Mouse (Mus musculus) forebrain, embryonic 14.5 days (tissue): Measurements from ENCODE around the gene Fam168a. TPM values are rescaled to one million over a fixed set of nuclear protein-coding genes. Genes with fewer than 3 reads are reported as not detected.
A peak's percentile ranks its signal among the peaks of the same experiment; 100 is the strongest.

Experiments used
- ATAC-seq: fragments of 200-750 bp; cut with Nextera tagmentation; 2 replicates; pipeline ENCODE4 v1.8.0; 2017; ENCODE audit warnings: mild to moderate bottlenecking, moderate library complexity
- DNase-seq: peaks from one replicate; pipeline ENCODE4 v3.0.0-alpha.2; 2015; ENCODE audit warnings: low spot score
- H3K27ac ChIP-seq: fragments of 300-500 bp; sonication (generic); 2 replicates; pipeline ENCODE4 v1.5.1; 2014; ENCODE audit warnings: low read depth, mild to moderate bottlenecking, control low read depth, low read length, moderate library complexity
- H3K27me3 ChIP-seq: fragments of 300-500 bp; sonication (generic); replicated peaks from 2 replicates; pipeline ENCODE4 v1.6.1; 2014; ENCODE audit warnings: low read length, control low read depth, mixed read lengths; ENCODE audit not compliant: control insufficient read depth, insufficient read depth
- H3K36me3 ChIP-seq: fragments of 300-500 bp; sonication (generic); 2 replicates; pipeline ENCODE4 v1.6.1; 2014; ENCODE audit warnings: low read length, control low read depth; ENCODE audit not compliant: control insufficient read depth, insufficient read depth
- H3K4me1 ChIP-seq: fragments of 300-500 bp; sonication (generic); 2 replicates; pipeline ENCODE4 v1.6.1; 2014; ENCODE audit warnings: antibody characterized with exemption, low read length, control low read depth; ENCODE audit not compliant: control insufficient read depth, insufficient read depth
- H3K4me2 ChIP-seq: fragments of 300-500 bp; sonication (generic); 2 replicates; pipeline ENCODE4 v1.6.1; 2014; ENCODE audit warnings: mild to moderate bottlenecking, control low read depth, low read length
- H3K4me3 ChIP-seq: fragments of 300-500 bp; sonication (generic); 2 replicates; pipeline ENCODE4 v1.5.1; 2014; ENCODE audit warnings: low read depth, low read length, control low read depth
- H3K9ac ChIP-seq: fragments of 300-500 bp; sonication (generic); 2 replicates; pipeline ENCODE4 v1.6.1; 2014; ENCODE audit warnings: mild to moderate bottlenecking, low read length, control low read depth, moderate library complexity
- H3K9me3 ChIP-seq: fragments of 300-500 bp; sonication (generic); replicated peaks from 2 replicates; pipeline ENCODE4 v1.6.1; 2016; ENCODE audit warnings: low read length, control low read depth, mixed read lengths; ENCODE audit not compliant: control insufficient read depth
- WGBS: fragments of 180-500 bp; shearing (Covaris S2); extraction: QIAGEN DNeasy Blood & Tissue Kit; methylation state at CpG from one replicate; pipeline ENCODE4 v1.1.7; 2014; 5-methylcytosine and 5-hydroxymethylcytosine counted together
- polyA plus RNA-seq: library from polyadenylated mRNA; unstranded; fragments of >200 nt; fragmentation: Nextera tagmentation; extraction: Ambion mirVana; gene quantifications from 2 replicates; pipeline ENCODE4 v1.2.1, GENCODE M21; 2014

Gene Fam168a
- polyA plus RNA-seq, 1 experiment from 2014 or later, result 86.6 TPM

- 22% methylated on average over 8 of the region's 8 CpGs for WGBS
- Histone ChIP-seq H3K36me3 (no peaks in the 10 kb centered on the region), H3K9me3 (no peaks in the 10 kb centered on the region), H3K4me3 (no peak overlapping the region), H3K9ac (no peak overlapping the region), H3K27me3 (no peaks in the 10 kb centered on the region), H3K4me2 (no peak overlapping the region), H3K4me1 (peaks cover 5% of the 10 kb centered on the region), H3K27ac (no peak overlapping the region)
- DNase-seq, result peak; percentile 66
- peak; percentile 63; the same call in 1 of the 2 replicates for ATAC-seq
Measured at GRCm38 (mm10) chr7:100815900-100816570, 109.6 kb downstream of the Fam168a start.

GRCm38 (mm10) chr7:100816759-100817441 is 110.5 kb downstream of the Fam168a start:
- peak; percentile 59 for DNase-seq

GRCm38 (mm10) chr7:100817442-100817760 is 111.0 kb downstream of the Fam168a start:
- H3K9me3 ChIP-seq, result no peaks in the 10 kb centered on the region
- 93% methylated on average over 2 of the region's 2 CpGs for WGBS
- peak overlapping the region; percentile 17; the same call in 1 of the 2 replicates for H3K27ac ChIP-seq

More at GRCm38 (mm10) chr7:100816759-100817441, 110.5 kb downstream of the Fam168a start:
- H3K9me3 ChIP-seq, result no peaks in the 10 kb centered on the region
- H3K4me1 ChIP-seq, result peaks cover 5% of the 10 kb centered on the region
- ATAC-seq, result peak; percentile 70; the same call in 1 of the 2 replicates
- no peak overlapping the region for H3K4me3 ChIP-seq
- H3K36me3 ChIP-seq, result no peaks in the 10 kb centered on the region
- H3K27me3 ChIP-seq, result no peaks in the 10 kb centered on the region
- no peak overlapping the region for H3K4me2 ChIP-seq
- WGBS, result 41% methylated on average over 6 of the region's 6 CpGs
- H3K9ac ChIP-seq, result no peak overlapping the region
- H3K27ac ChIP-seq, result peak overlapping the region; percentile 17; the same call in 1 of the 2 replicates

GRCm38 (mm10) chr7:100818401-100819064 is 112.1 kb downstream of the Fam168a start:
- Histone ChIP-seq H3K4me1 (peaks cover 5% of the 10 kb centered on the region), H3K9me3 (no peaks in the 10 kb centered on the region), H3K27ac (no peak overlapping the region), H3K9ac (no peak overlapping the region), H3K27me3 (no peaks in the 10 kb centered on the region), H3K4me3 (no peak overlapping the region), H3K36me3 (no peaks in the 10 kb centered on the region), H3K4me2 (no peak overlapping the region)
- ATAC-seq (no peak), DNase-seq (peak; percentile 44)
- WGBS, result 93% methylated on average over 4 of the region's 4 CpGs

More at GRCm38 (mm10) chr7:100817442-100817760, 111.0 kb downstream of the Fam168a start:
- DNase-seq (no peak), ATAC-seq (no peak)
- Histone ChIP-seq H3K4me1 (peaks cover 5% of the 10 kb centered on the region), H3K36me3 (no peaks in the 10 kb centered on the region), H3K4me3 (no peak overlapping the region), H3K9ac (no peak overlapping the region), H3K4me2 (no peak overlapping the region), H3K27me3 (no peaks in the 10 kb centered on the region)

- Histone ChIP-seq H3K9me3 (no peaks in the 10 kb centered on the region), H3K4me3 (no peak overlapping the region), H3K9ac (no peak overlapping the region), H3K4me2 (no peak overlapping the region), H3K27me3 (no peaks in the 10 kb centered on the region), H3K36me3 (peaks cover 10% of the 10 kb centered on the region; the same call in 1 of the 2 replicates), H3K4me1 (no peaks in the 10 kb centered on the region), H3K27ac (no peak overlapping the region)
- no peak for DNase-seq
- no peak for ATAC-seq
- WGBS, result 96% methylated on average over 3 of the region's 3 CpGs
Measured at GRCm38 (mm10) chr7:100824661-100825060, 118.2 kb downstream of the Fam168a start.

GRCm38 (mm10) chr7:100828549-100828948 is 122.1 kb downstream of the Fam168a start:
- Histone ChIP-seq H3K4me1 (no peaks in the 10 kb centered on the region), H3K9me3 (no peaks in the 10 kb centered on the region), H3K36me3 (peaks cover 19% of the 10 kb centered on the region; the same call in 1 of the 2 replicates), H3K4me2 (no peak overlapping the region), H3K27ac (no peak overlapping the region), H3K27me3 (no peaks in the 10 kb centered on the region), H3K4me3 (no peak overlapping the region), H3K9ac (no peak overlapping the region)
- ATAC-seq (no peak), DNase-seq (no peak)
- 96% methylated on average over 2 of the region's 2 CpGs for WGBS

GRCm38 (mm10) chr7:100833859-100834258 is 127.4 kb downstream of the Fam168a start:
- Histone ChIP-seq H3K27me3 (no peaks in the 10 kb centered on the region), H3K4me2 (no peak overlapping the region), H3K9ac (no peak overlapping the region), H3K4me1 (no peaks in the 10 kb centered on the region), H3K27ac (no peak overlapping the region), H3K9me3 (no peaks in the 10 kb centered on the region), H3K4me3 (no peak overlapping the region), H3K36me3 (peaks cover 51% of the 10 kb centered on the region)
- ATAC-seq, result no peak
- no peak for DNase-seq
- WGBS, result 93% methylated on average over 1 of the region's 1 CpGs

GRCm38 (mm10) chr7:100835168-100835567 is 128.7 kb downstream of the Fam168a start:
- Histone ChIP-seq H3K27ac (no peak overlapping the region), H3K9ac (no peak overlapping the region)
- no peak for ATAC-seq

More at GRCm38 (mm10) chr7:100835168-100835567, 128.7 kb downstream of the Fam168a start:
- H3K36me3 ChIP-seq, result peaks cover 51% of the 10 kb centered on the region
- H3K4me3 ChIP-seq, result no peak overlapping the region
- H3K4me1 ChIP-seq, result no peaks in the 10 kb centered on the region
- no peak for DNase-seq
- H3K4me2 ChIP-seq, result no peak overlapping the region
- H3K27me3 ChIP-seq, result no peaks in the 10 kb centered on the region
- H3K9me3 ChIP-seq, result no peaks in the 10 kb centered on the region
- 92% methylated on average over 7 of the region's 7 CpGs for WGBS
